Mouse (Mus musculus) spleen, postnatal 36 days (tissue): ENCODE measurements at regions not wholly inside any gene's neighbourhood (a gene's known extent, or its start where the extent isn't known, plus 50 kb on each side); places are given as distances from the start of the nearest gene placed in this dataset.

Experiments used
- DNase-seq, 2 experiments: peaks; one replicate each; pipeline ENCODE4 v3.0.0; 2022; ENCODE audit warnings: low spot score in 2 of 2, mixed read lengths in 1 of 2

DNA sequence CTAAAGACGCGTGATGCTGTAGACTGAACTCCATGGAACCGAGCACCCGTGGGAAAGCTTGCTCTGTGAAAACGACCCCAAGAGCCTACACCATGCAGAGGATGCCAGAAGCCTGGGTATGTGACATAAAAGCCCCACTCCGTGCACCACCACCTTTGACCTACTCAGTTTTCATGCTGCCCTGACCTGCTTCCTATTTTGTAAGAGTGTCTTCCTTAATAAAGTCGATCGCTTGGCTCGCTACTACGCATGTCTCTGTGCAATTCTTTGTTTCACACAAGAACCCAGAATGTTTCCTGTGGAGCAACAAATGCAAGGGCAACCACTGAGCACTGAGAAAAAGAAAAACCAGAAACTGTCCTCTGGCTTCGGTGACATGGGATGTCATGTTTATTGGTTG is 60.5 kb downstream of the Sec61b start:
- no peak for DNase-seq

DNA sequence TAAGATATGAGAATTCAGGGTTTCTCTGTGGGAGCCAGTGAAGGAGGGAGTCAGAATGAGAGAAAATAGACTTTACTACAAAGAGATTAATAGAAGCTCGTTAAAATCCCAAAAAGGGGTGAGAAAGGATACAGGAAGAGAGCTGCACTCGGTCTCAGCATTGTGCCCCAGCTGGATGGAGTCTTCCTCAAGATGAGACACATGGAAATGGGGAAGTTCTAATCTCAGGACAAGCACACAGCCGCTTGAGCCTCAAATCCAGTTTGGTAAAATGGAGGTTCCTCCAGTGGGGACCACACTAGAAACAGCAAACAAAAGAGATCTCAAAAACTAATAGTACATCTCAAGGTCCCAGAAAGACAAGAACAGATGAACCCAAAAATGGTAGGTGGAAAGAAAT is 93.2 kb downstream of the Sec61b start:
- no peak for DNase-seq

DNA sequence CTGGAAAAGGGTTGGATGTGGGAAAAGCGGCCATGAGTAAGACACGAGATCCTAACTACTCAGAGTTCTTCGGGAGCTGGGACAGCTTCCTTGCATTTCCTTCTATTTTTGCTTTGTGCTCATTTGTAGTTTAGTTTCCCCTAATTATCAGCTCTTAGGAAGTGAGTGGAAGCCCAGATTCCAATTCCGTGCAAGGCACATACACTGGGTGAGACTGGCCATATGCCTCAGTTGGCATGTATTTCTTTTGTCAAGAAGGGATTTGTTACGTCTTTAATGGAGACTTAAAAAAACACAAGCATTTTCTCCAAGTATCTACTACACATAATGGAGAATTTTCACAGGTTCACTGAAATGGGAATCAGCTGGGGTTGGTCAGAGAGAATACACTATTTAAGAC is 96.4 kb downstream of the Sec61b start:
- no peak for DNase-seq

DNA sequence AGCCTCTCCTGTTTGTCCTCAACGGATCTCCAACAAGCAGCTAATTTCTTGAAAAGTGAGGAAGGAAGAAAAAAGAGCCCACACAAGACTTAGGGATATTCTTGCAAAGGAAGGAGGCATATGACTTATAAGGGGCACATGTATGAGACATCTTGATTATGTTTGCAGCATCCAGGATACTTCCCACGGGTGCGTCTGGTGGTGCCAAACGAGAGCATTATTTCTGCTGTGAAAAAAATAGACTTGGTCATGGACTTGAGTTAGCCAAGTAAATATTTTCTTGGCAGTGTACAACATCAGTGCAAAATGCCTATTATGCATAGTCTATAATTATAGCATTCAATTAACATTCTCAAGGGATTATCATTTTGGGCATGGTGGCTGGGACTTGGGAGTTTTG is 101.6 kb downstream of the Sec61b start:
- no peak for DNase-seq

DNA sequence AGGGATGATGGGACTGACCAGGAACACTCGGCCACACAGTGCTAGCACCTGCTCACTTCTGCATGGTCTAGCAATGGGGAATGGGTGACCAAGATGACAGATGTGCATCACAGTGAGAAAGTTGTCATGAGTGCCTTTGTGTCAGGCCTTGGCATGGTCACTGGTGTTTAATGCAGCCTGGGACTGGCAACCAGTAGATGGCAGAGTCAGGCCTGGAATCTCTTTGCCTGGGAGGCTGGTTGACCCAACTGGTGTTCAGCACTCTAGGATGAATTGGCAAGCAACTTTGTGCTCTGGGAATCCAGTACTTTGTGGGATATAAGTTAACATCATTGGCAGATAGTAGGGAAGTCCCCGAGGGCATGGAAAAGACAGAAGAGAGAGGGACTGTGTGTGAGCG is 103.0 kb downstream of the Sec61b start:
- no peak for DNase-seq

DNA sequence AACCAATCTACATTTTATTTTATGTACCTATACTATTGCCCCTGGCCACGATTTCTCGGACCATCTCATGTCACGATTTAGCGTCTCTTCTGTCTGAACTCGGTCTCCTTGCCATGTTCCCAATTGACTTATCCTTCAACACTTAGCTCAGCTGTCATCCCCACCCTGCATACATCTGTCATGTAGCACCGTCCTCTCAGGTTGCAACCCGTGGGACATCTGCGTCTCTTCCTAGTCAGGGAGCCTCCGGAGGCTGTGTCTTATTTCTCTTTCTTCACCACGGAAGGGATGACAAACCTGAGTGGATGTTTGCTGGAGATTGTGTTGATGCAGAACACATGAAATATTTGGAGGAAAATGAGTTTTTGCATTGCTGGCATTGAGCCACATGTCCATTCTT is 104.2 kb downstream of the Sec61b start:
- DNase-seq: no peak

DNA sequence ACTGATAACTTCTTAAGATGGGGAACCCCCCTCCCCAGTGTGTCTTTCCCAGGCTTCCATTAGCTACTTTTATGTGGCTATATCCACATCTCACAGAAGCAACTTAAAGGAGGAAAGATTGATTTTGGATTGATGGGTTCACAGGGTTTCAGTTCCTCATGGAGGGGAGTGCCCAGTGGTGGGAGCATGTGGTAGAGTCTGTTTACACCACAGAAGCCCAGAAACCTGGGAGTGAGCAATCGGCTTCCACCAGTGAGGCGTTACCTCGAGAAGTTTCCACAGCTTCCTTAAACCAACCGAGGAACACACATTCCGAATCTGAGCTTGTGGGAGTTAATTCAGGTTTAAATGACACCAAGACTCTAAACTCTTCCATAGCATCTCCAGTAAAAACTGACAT is 106.1 kb downstream of the Sec61b start:
- DNase-seq: no peak

DNA sequence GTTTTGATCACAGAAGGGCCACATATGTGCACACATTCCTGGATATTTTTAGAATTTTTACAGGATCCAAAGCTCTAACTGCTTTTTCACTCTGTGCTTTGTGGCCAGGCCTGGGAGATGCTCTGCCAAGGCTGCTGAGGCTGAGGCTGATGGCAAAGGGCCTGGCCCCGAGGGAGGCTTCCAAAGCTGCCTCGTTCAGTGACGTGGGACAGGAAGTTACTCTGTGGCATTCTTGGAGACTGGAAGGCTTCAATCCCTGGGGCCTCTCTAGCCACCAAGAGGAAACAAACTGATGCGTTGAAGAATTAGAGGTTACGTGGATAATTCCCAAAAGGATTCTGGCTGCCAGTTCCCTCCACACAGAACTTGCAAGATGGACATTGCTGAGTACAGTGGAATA is 112.8 kb downstream of the Sec61b start:
- DNase-seq: no peak

DNA sequence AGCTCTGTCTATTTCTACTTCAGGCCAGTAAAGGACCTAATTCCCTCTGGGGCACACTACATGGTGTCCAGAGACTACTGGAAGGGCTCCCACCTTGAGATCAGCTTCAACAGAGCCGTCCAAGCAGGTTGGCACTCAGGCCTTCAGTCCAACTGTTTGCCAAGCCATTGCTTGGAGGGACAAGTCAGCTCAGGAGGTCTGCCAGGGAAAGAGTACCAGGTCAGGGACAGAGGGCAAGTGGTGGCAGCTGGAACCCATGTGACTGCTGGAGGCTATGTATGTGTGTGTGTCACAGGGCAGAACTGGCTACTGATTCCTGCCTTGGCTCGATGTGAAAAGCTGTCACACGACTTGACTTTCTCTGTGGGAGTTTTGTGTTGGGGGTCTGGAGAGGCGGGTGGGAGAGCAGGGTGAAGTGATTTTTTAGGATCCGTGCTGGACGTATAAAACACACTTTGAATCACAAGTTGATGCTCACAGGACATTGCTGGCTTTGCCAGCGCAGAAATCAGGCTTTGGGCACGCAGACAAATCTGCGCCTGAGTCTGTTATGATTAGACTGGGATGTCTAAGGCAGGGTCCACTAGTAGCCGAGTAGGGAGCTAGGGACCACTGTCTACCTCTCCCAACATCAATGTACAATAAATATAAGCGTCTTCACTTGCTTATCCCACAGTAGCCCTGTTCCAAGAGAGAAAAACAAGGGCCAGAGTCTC is 118.0 kb downstream of the Sec61b start:
- no peak for DNase-seq

DNA sequence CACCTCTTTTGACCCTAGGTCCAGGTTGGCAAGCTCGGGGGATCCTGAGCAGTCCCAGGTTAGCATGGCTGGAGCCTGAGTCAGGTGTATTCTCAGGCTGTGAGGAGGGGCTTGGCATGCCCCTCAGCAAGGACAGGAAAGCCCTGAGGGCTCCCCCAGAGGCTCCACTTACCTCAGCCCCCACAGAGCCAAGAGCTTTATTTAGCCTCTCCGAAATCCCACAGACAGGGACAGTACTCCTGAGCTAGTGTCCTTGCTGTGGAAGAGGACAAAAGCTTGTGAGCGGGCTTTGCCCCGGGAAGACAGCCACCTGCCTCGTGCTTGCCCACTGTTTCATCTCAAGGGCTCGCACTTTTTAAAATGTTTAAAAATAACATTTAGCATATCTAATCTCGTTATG is 118.7 kb downstream of the Sec61b start:
- no peak for DNase-seq

DNA sequence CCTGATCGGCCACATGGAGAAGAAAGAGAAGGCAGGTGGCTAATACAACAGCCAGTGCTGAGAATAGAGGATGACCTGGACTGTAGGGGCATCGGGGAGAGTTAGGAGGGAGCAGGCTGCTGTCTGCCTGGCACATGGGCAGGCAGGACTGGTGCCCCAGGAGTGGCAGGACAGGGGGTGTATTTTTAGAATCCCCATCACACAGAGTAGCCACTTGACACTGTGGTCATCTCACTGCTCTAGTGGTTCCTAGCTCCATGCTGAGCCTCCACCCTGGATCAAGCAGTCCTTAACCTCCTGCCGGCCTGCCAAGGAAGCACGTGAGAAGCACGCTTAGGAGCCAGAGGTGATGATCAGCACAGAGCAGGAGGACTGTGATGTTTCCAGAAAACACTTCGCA is 119.7 kb downstream of the Sec61b start:
- no peak for DNase-seq

DNA sequence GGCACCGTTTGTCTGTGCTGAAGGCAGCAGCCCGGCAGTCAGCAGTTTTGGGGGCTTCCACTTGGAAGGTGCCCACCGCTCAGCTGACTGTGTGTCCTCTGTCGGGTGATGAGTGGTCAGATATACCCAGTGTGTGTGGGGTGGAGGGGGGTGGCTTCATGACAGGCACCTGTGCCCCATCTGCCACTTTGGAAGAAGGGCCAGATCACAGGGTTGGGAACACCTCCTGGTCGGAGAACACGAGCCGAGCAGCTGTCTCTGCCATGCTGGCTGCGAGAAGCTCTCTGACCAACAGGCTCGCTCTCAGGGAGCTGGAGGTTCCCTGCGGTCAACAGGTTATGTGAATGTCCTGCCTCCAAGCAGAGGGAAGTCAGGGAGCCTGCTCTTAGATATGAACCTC is 121.4 kb downstream of the Sec61b start:
- no peak for DNase-seq

DNA sequence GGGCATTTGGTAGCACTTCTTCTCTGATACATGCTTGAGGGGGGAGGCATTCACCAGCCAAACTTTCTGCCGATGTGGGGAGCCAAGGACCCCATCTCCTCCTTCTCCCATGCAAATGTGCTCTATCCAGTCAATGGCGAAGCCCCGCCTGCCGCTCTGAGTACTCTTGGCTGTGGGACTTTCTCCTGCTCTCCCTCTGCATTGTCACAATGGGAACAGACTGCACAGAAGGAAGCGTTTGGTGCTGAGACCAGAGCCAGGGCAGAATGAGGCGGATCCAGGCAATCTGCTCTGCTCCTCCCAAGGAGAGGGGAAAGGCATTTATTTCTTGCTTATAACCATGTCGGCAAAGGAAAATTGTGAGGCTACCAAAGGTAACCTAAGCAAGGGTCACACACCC is 123.1 kb downstream of the Sec61b start:
- DNase-seq: no peak

DNA sequence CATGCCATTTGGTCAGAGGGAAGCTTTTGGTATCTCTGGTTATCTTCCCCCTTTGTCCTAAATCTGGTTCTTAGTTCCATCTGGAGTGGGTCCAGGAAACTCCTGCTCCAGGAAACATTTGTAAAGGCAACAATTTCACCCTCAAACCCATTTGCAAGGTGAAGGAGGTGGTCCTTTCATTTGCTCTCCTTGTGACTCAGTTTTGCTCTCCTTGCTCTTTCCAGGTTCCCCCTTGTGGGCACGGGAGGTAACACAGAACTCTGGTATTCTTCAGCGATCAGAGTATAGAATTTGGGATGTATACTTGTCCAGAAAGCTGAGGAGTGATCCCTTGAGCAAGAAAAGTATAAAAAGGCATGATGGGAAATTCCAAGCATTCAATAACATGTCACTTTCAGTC is 123.8 kb downstream of the Sec61b start:
- DNase-seq: no peak

DNA sequence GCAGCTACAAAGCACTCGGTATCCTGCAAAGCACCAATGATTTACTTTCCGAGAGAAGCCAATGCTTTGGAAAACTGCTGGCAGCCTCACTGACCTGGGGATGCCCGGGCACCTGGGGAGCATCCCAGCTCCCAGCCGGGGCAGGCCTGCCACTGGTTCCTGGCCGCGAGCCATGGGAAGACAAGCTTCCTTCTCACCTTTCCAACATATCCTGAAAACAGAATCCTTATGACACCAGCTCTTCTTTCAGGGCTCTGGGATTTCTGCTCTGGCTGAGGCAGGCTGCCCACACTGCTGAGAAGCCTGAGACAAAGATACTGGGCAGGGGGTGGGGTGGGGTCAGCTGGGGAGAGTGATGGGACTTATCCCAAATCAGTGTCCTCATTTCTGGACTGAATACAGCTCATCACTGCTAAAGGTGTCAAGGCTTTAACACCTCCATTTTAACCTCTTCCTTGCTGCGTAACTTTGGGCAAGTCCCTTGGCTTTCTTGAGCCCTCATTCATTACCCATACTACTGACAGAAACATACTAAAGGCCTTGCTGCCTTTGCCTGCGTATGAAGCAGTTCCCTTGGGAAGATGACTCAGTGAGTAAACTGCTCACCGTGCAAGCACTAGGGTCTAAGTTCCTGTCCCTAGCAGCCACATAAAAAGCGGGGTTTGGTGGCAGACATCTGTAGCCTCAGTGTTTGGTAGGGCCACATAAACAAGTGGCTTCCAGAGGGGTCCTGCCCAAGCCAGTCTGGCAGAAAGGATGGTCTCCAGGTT is 127.0 kb downstream of the Sec61b start:
- DNase-seq: no peak

DNA sequence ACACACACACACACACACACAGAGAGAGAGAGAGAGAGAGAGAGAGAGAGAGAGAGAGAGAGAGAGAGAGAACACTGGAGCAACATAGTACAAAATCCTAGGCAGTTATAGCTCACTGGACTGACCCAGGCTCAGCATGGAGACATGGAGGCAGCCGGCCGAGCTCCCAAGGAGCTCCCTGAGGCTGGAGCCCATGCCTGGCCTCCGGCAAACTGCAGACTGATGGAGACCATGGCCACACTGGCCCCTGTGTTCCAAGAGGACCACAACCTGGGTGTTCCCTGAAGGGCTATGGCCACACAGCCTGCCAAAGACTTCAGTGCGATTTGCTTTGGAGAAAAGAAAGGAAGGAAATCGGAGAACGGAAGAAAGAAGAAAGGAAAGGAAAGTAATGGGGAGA is 128.9 kb downstream of the Sec61b start:
- DNase-seq: no peak

DNA sequence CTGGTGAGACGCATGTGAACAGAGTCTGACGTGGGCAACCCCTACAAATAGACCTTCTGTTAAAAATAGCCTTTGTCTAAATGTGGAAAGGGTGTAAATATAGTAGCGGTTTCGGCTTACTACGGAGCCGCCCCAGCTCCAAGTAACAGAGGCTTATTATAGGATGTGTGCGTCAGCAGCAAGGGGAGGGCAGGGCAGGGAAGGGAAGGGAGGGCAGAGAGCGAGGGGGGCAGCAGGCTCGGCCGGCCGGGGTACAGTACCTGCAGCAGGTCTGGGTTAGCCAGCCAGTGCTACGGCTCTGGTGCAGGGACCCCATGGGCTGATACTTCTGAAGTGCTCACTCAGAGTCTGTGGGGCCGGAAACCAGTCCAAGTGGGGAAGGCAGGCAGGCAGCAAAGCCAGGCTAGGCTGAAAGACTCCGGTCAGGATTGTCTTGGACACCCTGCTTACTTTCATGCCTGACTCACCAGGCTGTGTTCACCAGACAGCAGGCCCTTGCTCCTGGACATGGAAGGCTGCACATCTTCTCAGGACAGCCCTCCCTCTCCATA is 129.5 kb downstream of the Sec61b start:
- no peak for DNase-seq

DNA sequence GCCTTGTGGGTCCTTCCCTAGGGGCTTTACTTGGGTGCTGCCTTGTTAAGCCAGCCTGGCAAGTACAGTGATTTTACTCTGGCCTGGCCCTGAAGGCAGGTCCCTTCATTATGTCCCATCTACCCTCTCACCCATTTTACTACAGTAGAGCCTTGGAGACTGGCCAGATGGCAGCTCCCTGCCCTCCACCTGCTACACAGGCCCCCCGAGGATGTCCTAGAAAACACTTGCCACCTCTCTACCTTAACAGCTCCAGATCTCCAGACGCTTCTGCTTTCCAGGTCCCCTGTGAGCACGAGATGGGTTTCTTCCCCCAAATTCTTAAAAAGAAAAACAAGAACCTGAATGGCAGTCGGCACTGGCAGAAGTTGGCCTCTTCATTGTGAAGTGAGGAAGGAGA is 131.2 kb downstream of the Sec61b start:
- no peak for DNase-seq

DNA sequence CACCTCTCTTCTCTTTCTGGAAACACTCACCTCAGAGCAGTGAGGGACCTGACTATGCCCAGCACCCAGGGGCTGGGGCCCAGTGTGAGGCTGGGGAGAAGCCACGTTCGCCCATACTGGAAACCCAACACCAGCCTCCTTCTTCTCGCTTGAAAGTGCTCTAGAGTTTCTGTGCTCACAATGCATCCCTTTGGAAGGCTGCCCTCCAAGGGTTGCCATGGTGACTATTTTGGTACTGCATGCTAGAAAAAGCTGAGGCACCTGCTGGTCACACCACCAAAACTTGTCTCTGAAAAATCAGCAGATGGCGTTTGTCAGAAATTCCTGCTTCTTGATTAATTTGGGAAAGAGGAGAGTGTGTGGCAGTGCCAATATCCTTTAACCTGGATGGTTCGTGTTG is 134.2 kb downstream of the Sec61b start:
- DNase-seq: no peak

DNA sequence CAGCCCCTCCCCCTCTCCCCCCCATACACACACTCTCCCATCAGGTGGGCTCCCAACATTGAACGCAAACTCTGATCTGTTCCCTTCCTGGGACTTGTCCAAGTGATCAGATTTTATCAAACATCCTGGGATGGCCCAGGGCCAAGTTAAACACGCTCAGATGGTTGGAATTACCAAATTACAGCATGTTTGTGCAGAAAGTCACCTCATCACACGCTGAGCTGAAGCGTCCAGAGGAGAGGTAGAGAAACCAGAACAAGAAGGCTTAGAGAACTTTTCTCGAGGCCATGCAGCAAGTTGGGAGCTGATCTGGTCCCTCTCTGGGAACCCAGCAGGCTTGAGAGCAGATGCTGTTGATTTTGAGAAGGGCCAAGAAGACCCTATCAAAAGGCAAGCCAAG is 136.5 kb downstream of the Sec61b start:
- no peak for DNase-seq

DNA sequence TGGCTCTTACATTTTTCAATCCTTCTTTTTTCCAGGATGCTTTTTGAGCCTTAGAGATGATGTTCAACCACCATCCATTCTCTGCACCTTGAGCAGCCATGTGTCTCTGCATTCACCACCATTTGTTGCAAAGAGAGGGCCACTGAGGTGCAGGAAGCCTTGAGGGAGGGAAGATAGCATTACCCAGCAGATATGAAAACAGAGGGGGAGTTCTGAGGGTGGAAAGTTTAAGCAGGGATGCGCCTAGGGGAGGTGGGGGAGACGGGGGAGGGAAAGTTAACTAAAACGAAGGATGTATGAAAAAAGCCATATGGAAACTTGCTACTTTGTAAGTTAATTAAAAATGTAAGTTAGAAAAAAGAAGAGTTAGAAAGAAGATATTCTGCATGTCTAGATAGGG is 142.1 kb downstream of the Sec61b start:
- DNase-seq: no peak

DNA sequence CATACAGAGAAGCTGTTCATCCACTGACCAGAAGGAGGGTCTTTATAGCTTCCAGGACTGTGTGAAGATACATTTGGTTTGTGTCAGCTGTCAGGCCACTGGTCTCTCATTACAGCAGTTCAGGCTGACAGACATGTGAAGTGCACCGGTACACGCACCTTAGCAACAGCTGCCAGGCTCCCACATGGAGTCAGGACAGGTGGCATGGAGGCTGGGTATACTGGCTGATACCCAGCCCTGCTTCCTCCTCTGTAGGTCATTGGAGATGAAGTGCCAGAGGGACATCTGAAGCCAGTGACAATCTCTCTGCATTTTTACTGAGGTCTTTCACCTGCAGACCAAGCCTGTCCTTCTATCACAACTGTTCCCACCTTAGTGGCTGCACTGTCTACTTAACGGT is 146.2 kb downstream of the Sec61b start:
- no peak for DNase-seq
